Mouse (Mus musculus) R1 (cell line): ENCODE data around the gene Gosr1.
"Not testable (repeated sequence)": the region's sequence is repeated elsewhere in the genome, so short reads cannot be mapped to it uniquely, and the experiment has no call there.

ENCODE experiments used
- DNase-seq: peaks from one replicate; pipeline ENCODE4 v3.0.0-alpha.2; 2018; ENCODE audit warnings: low read depth, low spot score

The Gosr1 gene

GRCm38 (mm10) chr11:76735753-76736324 is 27.5 kb downstream of the Gosr1 start:
- no peak for DNase-seq

- no peak for DNase-seq
These were observed 28.8 kb downstream of the Gosr1 start for GRCm38 (mm10) chr11:76734560-76734959.

- no peak for DNase-seq
These were observed 32.7 kb downstream of the Gosr1 start for GRCm38 (mm10) chr11:76730650-76731049.

- no peak for DNase-seq
These were observed 35.3 kb downstream of the Gosr1 start for GRCm38 (mm10) chr11:76728093-76728492.

- DNase-seq = no peak
These were observed 39.5 kb downstream of the Gosr1 start for GRCm38 (mm10) chr11:76723911-76724310.

GRCm38 (mm10) chr11:76717000-76717399 is 46.4 kb downstream of the Gosr1 start:
- DNase-seq = no peak

- peak; percentile 55 for DNase-seq
These were observed 53.5 kb downstream of the Gosr1 start for GRCm38 (mm10) chr11:76709625-76710452.

GRCm38 (mm10) chr11:76708881-76709280 is 54.5 kb downstream of the Gosr1 start:
- DNase-seq = no peak

- DNase-seq = no peak
These were observed 55.3 kb downstream of the Gosr1 start for GRCm38 (mm10) chr11:76708066-76708465.

- DNase-seq = no peak
These were observed 55.7 kb downstream of the Gosr1 start for GRCm38 (mm10) chr11:76707656-76708055.

- no peak for DNase-seq
These were observed 63.8 kb downstream of the Gosr1 start for GRCm38 (mm10) chr11:76699626-76700025.

- peak; percentile 93 for DNase-seq
These were observed 67.6 kb downstream of the Gosr1 start for GRCm38 (mm10) chr11:76695810-76696209.

GRCm38 (mm10) chr11:76692096-76692495 is 71.3 kb downstream of the Gosr1 start:
- no peak for DNase-seq

- DNase-seq = no peak
These were observed 77.8 kb downstream of the Gosr1 start for GRCm38 (mm10) chr11:76685604-76686003.

GRCm38 (mm10) chr11:76679508-76679907 is 83.9 kb downstream of the Gosr1 start, which contains the start of gene Trarg1:
Gene Trarg1, plus strand, starts transcription at chr11:76679808.
- DNase-seq = not testable (repeated sequence)
